Mouse (Mus musculus) heart, postnatal 10 days (tissue): ENCODE measurements around the gene Ctrb1. TPM values are rescaled to one million over a fixed set of nuclear protein-coding genes. Genes with fewer than 3 reads are reported as not detected.

Experiments
- DNase-seq, 2 experiments: peaks; one replicate each; pipeline ENCODE4 v3.0.0; 2021
- intact Hi-C: fragments of 180-260 bp; cut with DNase I; formaldehyde crosslinking; loops from one replicate; pipeline ENCODE4 v1.15.1; 2025
- total RNA-seq, 2 experiments: library from RNA; stranded (reverse); gene quantifications; 2 replicates each; pipeline ENCODE4 v1.2.3; 2021

Gene Ctrb1
- total RNA-seq: under 1 TPM in 1 of 2 experiments, not detected in 1; 0.40 TPM

GRCm38 (mm10) chr8:111690960-111691445, at the start of gene Ctrb1:
Gene Ctrb1, minus strand, starts transcription at chr8:111691010.
- intact Hi-C loops: no loop called here
- no peak for DNase-seq

- DNase-seq: peak in 1 of 2 experiments; percentile 70
- intact Hi-C loops: no loop called here
Observed at GRCm38 (mm10) chr8:111740301-111740711, 49.5 kb upstream of the Ctrb1 start.

- intact Hi-C loops: loop anchor here (5.0 kb wide), 1 partner anchor 73 kb away; no protein-coding TSS in a partner anchor
- no peak for DNase-seq
Observed at GRCm38 (mm10) chr8:111739604-111740003, 48.8 kb upstream of the Ctrb1 start.

GRCm38 (mm10) chr8:111738867-111739266, 48.1 kb upstream of the Ctrb1 start:
- intact Hi-C loops: loop anchor here (5.0 kb wide), 1 partner anchor 73 kb away; no protein-coding TSS in a partner anchor
- DNase-seq: peak in 1 of 2 experiments; percentile 5

GRCm38 (mm10) chr8:111736321-111736720, 45.5 kb upstream of the Ctrb1 start:
- intact Hi-C loops: loop anchor here (5.0 kb wide), 1 partner anchor 76 kb away; no protein-coding TSS in a partner anchor
- peak in 1 of 2 experiments; percentile 9 for DNase-seq

GRCm38 (mm10) chr8:111735791-111736190, 45.0 kb upstream of the Ctrb1 start:
- no peak for DNase-seq
- intact Hi-C loops: loop anchor here (5.0 kb wide), 1 partner anchor 77 kb away; no protein-coding TSS in a partner anchor

- peak; percentile 60 to 61 for DNase-seq
- intact Hi-C loops: loop anchor here (5.0 kb wide), 1 partner anchor 77 kb away; no protein-coding TSS in a partner anchor
Observed at GRCm38 (mm10) chr8:111735335-111735761, 44.5 kb upstream of the Ctrb1 start.

- peak in 1 of 2 experiments; percentile 23 for DNase-seq
- intact Hi-C loops: no loop called here
Observed at GRCm38 (mm10) chr8:111734244-111734960, 43.6 kb upstream of the Ctrb1 start.

- intact Hi-C loops: no loop called here
- DNase-seq: no peak
Observed at GRCm38 (mm10) chr8:111733581-111734243, 42.9 kb upstream of the Ctrb1 start.

GRCm38 (mm10) chr8:111732406-111733085, 41.7 kb upstream of the Ctrb1 start:
- intact Hi-C loops: no loop called here

GRCm38 (mm10) chr8:111732004-111732403, 41.2 kb upstream of the Ctrb1 start:
- peak; percentile 99 for DNase-seq
- intact Hi-C loops: no loop called here

More at GRCm38 (mm10) chr8:111732406-111733085, 41.7 kb upstream of the Ctrb1 start:
- no peak for DNase-seq

- DNase-seq: peak in 1 of 2 experiments; percentile 60
- intact Hi-C loops: no loop called here
Observed at GRCm38 (mm10) chr8:111731231-111731977, 40.6 kb upstream of the Ctrb1 start.

- intact Hi-C loops: no loop called here
- DNase-seq: peak in 1 of 2 experiments; percentile 58
Observed at GRCm38 (mm10) chr8:111729233-111730170, 38.7 kb upstream of the Ctrb1 start.

- intact Hi-C loops: no loop called here
- no peak for DNase-seq
Observed at GRCm38 (mm10) chr8:111728481-111728880, 37.7 kb upstream of the Ctrb1 start.

GRCm38 (mm10) chr8:111727553-111727952, 36.7 kb upstream of the Ctrb1 start:
- intact Hi-C loops: no loop called here
- DNase-seq: no peak

GRCm38 (mm10) chr8:111726102-111726900, 35.5 kb upstream of the Ctrb1 start:
- intact Hi-C loops: no loop called here
- DNase-seq: peak; percentile 90 to 92

- intact Hi-C loops: no loop called here
- no peak for DNase-seq
Observed at GRCm38 (mm10) chr8:111725341-111725740, 34.5 kb upstream of the Ctrb1 start.

- DNase-seq: no peak
- intact Hi-C loops: no loop called here
Observed at GRCm38 (mm10) chr8:111720115-111720544, 29.3 kb upstream of the Ctrb1 start.
